Mouse (Mus musculus) heart, postnatal 0 days (tissue): ENCODE measurements around the gene Tmub2.

ENCODE experiments used
- CTCF ChIP-seq: IDR thresholded peaks from 2 replicates; pipeline ENCODE4 v1.5.1; 2016; ENCODE audit warnings: antibody characterized with exemption, control low read depth, low read depth
- EP300 ChIP-seq: IDR thresholded peaks from 2 replicates; pipeline ENCODE4 v1.6.1; 2016; ENCODE audit warnings: antibody characterized with exemption, low read depth

DNA sequence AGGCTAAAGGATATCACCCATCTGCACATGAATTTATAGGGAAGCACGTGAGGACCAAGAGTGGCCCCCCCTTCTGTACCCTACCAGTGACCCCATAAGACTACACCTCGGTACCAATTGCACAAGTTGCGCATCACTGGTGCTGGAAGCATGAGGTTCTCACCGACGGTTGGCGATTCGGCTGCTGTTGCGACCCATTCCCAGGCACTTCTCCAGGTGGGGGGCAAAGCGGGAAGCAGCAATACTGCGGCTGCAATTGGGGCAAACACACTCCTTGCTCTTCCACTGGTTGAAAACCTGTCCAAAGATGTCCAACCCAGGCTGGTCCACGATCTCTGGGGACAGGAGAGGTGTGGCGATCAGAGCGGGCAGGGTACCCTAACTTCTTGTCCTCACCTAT, 9.2 kb downstream of the Tmub2 start:
- TF ChIP-seq CTCF (no peak), EP300 (no peak)
